Mouse (Mus musculus) megakaryocyte, embryonic 14.5 days (primary cell): ENCODE results near the gene Lhx4.

ENCODE experiments used
- FLI1 ChIP-seq: IDR thresholded peaks from 2 replicates; pipeline ENCODE4 v1.6.1; 2012; ENCODE audit warnings: low read length, inconsistent platforms, mixed read lengths
- GATA1 ChIP-seq: IDR thresholded peaks from 3 replicates; pipeline ENCODE4 v1.6.1; 2012; ENCODE audit warnings: mixed read lengths, low read length, inconsistent platforms, borderline replicate concordance

DNA sequence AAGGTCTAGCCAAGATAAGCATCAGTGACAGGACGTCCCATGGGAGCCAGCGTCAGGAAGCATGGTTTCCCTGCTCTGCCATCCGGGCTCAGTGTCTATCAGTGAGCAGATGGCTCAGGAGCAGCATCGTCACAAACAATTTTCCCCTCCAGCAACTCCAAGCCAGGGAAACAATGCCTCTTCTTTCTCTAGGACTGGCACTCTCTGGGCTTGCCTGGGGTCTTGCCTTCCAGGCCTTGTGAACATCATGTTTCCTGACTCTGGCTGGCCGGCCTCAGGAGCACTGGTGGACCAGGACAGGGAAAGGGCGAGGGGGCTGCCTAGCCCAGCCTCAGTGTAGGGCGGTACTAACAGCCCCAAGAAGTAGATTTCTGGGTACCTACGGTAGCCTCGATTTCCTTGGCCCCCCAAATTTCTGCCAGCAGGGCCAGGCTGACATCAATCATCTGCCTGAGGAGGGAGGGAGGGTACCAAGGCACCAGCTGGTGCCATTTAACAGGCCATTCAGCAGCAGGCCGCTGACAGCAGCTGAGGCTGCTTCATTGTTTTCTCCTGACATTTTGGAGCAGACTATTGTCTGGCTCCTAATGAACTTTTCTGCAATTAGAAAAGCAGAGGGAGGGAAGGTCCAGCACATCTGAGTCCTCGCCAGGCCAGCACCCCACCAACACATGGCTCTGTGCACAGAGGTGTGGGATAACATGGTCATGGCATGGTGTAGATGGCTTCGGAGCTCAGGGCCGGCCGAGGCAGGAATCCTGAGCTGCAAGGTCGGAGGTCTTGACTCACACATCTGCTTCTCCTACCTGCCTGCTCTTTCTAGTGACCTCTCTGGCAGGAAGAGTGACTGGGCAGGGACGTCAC lies 38.9 kb upstream of the Lhx4 start:
- no peak for TF ChIP-seq GATA1
- TF ChIP-seq FLI1: no peak
